Mouse (Mus musculus): ENCODE results near the gene Fbxl17. TPM values are rescaled to one million over a fixed set of nuclear protein-coding genes. Genes with fewer than 3 reads are reported as not detected.

Gene Fbxl17
- polyA plus RNA-seq, 1 experiment = 5.9 TPM

GRCm38 (mm10) chr17:63158436-63158835 lies 341.4 kb downstream of the Fbxl17 start:
- Histone ChIP-seq H3K27ac (ENCODE audit: insufficient read depth, low read depth, low read length) (no peak overlapping the region), H3K4me3 (ENCODE audit: low read depth, low read length) (no peak overlapping the region), H3K27me3 (ENCODE audit: control insufficient read depth, insufficient read depth, low read length) (no peaks in the 10 kb centered on the region), H3K36me3 (ENCODE audit: control insufficient read depth, insufficient read depth, low read length) (no peaks in the 10 kb centered on the region), H3K4me1 (ENCODE audit: control insufficient read depth, insufficient read depth, insufficient read length, low read length) (no peaks in the 10 kb centered on the region)
- TF ChIP-seq CTCF (IDR thresholded peaks at IDR 0.05; ENCODE audit: extremely low read depth, insufficient read length, insufficient replicate concordance, low read depth, low read length) = no peak
- no peak for TF ChIP-seq POLR2A (IDR thresholded peaks at IDR 0.05; ENCODE audit: low read depth, low read length)
- WGBS = 72% methylated on average over 3 of the region's 3 CpGs

- Histone ChIP-seq H3K4me1 (ENCODE audit: control insufficient read depth, insufficient read depth, insufficient read length, low read length) (no peaks in the 10 kb centered on the region), H3K27me3 (ENCODE audit: control insufficient read depth, insufficient read depth, low read length) (no peaks in the 10 kb centered on the region), H3K36me3 (ENCODE audit: control insufficient read depth, insufficient read depth, low read length) (no peaks in the 10 kb centered on the region), H3K4me3 (ENCODE audit: low read depth, low read length) (no peak overlapping the region), H3K27ac (ENCODE audit: insufficient read depth, low read depth, low read length) (no peak overlapping the region)
- TF ChIP-seq CTCF (IDR thresholded peaks at IDR 0.05; ENCODE audit: extremely low read depth, insufficient read length, insufficient replicate concordance, low read depth, low read length) = no peak
- no peak for TF ChIP-seq POLR2A (IDR thresholded peaks at IDR 0.05; ENCODE audit: low read depth, low read length)
- WGBS = 90% methylated on average over 6 of the region's 6 CpGs
Measured at GRCm38 (mm10) chr17:63157906-63158305, 341.9 kb downstream of the Fbxl17 start.

- WGBS = 96% methylated on average over 7 of the region's 7 CpGs
- TF ChIP-seq POLR2A (IDR thresholded peaks at IDR 0.05; ENCODE audit: low read depth, low read length) (no peak), CTCF (IDR thresholded peaks at IDR 0.05; ENCODE audit: extremely low read depth, insufficient read length, insufficient replicate concordance, low read depth, low read length) (no peak)
- Histone ChIP-seq H3K27ac (ENCODE audit: insufficient read depth, low read depth, low read length) (no peak overlapping the region), H3K4me1 (ENCODE audit: control insufficient read depth, insufficient read depth, insufficient read length, low read length) (no peaks in the 10 kb centered on the region), H3K36me3 (ENCODE audit: control insufficient read depth, insufficient read depth, low read length) (no peaks in the 10 kb centered on the region), H3K27me3 (ENCODE audit: control insufficient read depth, insufficient read depth, low read length) (no peaks in the 10 kb centered on the region), H3K4me3 (ENCODE audit: low read depth, low read length) (no peak overlapping the region)
Measured at GRCm38 (mm10) chr17:63157019-63157418, 342.8 kb downstream of the Fbxl17 start.

GRCm38 (mm10) chr17:63146514-63146913 lies 353.3 kb downstream of the Fbxl17 start:
- WGBS = 74% methylated on average over 2 of the region's 2 CpGs
- TF ChIP-seq POLR2A (IDR thresholded peaks at IDR 0.05; ENCODE audit: low read depth, low read length) (no peak), CTCF (IDR thresholded peaks at IDR 0.05; ENCODE audit: extremely low read depth, insufficient read length, insufficient replicate concordance, low read depth, low read length) (no peak)
- Histone ChIP-seq H3K27me3 (ENCODE audit: control insufficient read depth, insufficient read depth, low read length) (no peaks in the 10 kb centered on the region), H3K36me3 (ENCODE audit: control insufficient read depth, insufficient read depth, low read length) (no peaks in the 10 kb centered on the region), H3K4me3 (ENCODE audit: low read depth, low read length) (no peak overlapping the region), H3K27ac (ENCODE audit: insufficient read depth, low read depth, low read length) (no peak overlapping the region), H3K4me1 (ENCODE audit: control insufficient read depth, insufficient read depth, insufficient read length, low read length) (no peaks in the 10 kb centered on the region)

- WGBS = 62% methylated on average over 12 of the region's 12 CpGs
- H3K27ac ChIP-seq (ENCODE audit: insufficient read depth, low read depth, low read length) = no peak overlapping the region
- H3K36me3 ChIP-seq (ENCODE audit: control insufficient read depth, insufficient read depth, low read length) = no peaks in the 10 kb centered on the region
- no peaks in the 10 kb centered on the region for H3K27me3 ChIP-seq (ENCODE audit: control insufficient read depth, insufficient read depth, low read length)
- H3K4me3 ChIP-seq (ENCODE audit: low read depth, low read length) = no peak overlapping the region
- H3K4me1 ChIP-seq (ENCODE audit: control insufficient read depth, insufficient read depth, insufficient read length, low read length) = no peaks in the 10 kb centered on the region
- no peak for TF ChIP-seq CTCF (IDR thresholded peaks at IDR 0.05; ENCODE audit: extremely low read depth, insufficient read length, insufficient replicate concordance, low read depth, low read length)
- TF ChIP-seq POLR2A (IDR thresholded peaks at IDR 0.05; ENCODE audit: low read depth, low read length) = no peak
Measured at GRCm38 (mm10) chr17:63145751-63146491, 353.9 kb downstream of the Fbxl17 start.

- Histone ChIP-seq H3K36me3 (ENCODE audit: control insufficient read depth, insufficient read depth, low read length) (no peaks in the 10 kb centered on the region), H3K27me3 (ENCODE audit: control insufficient read depth, insufficient read depth, low read length) (no peaks in the 10 kb centered on the region), H3K4me3 (ENCODE audit: low read depth, low read length) (no peak overlapping the region), H3K27ac (ENCODE audit: insufficient read depth, low read depth, low read length) (no peak overlapping the region), H3K4me1 (ENCODE audit: control insufficient read depth, insufficient read depth, insufficient read length, low read length) (no peaks in the 10 kb centered on the region)
- no peak for TF ChIP-seq POLR2A (IDR thresholded peaks at IDR 0.05; ENCODE audit: low read depth, low read length)
- TF ChIP-seq CTCF (IDR thresholded peaks at IDR 0.05; ENCODE audit: extremely low read depth, insufficient read length, insufficient replicate concordance, low read depth, low read length) = no peak
- 86% methylated on average over 5 of the region's 5 CpGs for WGBS
Measured at GRCm38 (mm10) chr17:63145311-63145741, 354.5 kb downstream of the Fbxl17 start.

GRCm38 (mm10) chr17:63143825-63144224 lies 356.0 kb downstream of the Fbxl17 start:
- H3K4me1 ChIP-seq (ENCODE audit: control insufficient read depth, insufficient read depth, insufficient read length, low read length) = no peaks in the 10 kb centered on the region
- H3K4me3 ChIP-seq (ENCODE audit: low read depth, low read length) = no peak overlapping the region
- TF ChIP-seq POLR2A (IDR thresholded peaks at IDR 0.05; ENCODE audit: low read depth, low read length) (no peak), CTCF (IDR thresholded peaks at IDR 0.05; ENCODE audit: extremely low read depth, insufficient read length, insufficient replicate concordance, low read depth, low read length) (no peak)
- H3K27ac ChIP-seq (ENCODE audit: insufficient read depth, low read depth, low read length) = no peak overlapping the region
- no peaks in the 10 kb centered on the region for H3K36me3 ChIP-seq (ENCODE audit: control insufficient read depth, insufficient read depth, low read length)
- no peaks in the 10 kb centered on the region for H3K27me3 ChIP-seq (ENCODE audit: control insufficient read depth, insufficient read depth, low read length)
- 79% methylated on average over 7 of the region's 7 CpGs for WGBS

All from small intestine, adult 2 months (tissue).